20 mouse cellular contexts compared by ENCODE assay signal in the genomic region with DNA sequence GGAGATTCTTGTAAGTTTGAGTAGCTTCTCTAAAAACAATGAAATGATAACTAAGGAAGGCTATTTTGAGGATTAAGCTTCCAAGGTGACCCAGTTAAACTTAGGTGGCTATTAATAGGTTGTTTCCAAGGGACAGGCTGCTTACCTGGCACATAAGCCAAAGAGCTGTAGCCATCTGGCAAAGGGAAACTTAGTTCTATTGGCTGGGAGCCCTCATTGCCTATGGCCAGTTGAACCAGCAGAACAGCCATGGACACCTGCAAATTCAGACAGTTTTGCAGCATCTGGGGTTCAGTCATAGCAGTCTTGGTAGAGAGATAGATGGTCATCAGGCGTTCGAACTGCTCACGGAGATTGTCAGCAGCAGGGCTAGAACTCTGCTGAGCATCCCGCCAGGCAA. TPM values are rescaled to one million over a fixed set of nuclear protein-coding genes. Genes with fewer than 3 reads are reported as not detected.
DNase-seq lines count a peak whose midpoint lies in the region; ATAC-seq and TF ChIP-seq lines count a peak whose summit lies in the region.
"Had no signal": no experiment of that assay in that cellular context is flagged by ENCODE, and none has a peak within 500 bp of the region (broad histone marks: within the 10 kb centered on the region; RNA-seq: fewer than 3 reads in every experiment).

No protein-coding gene starts in this region.

- peaks cover 2% of the 10 kb centered on the region; the same call in 1 of the 2 replicates for H3K4me1 ChIP-seq in heart, adult 2 months (ENCODE audit: control insufficient read depth, insufficient read depth, low read length)
- no peaks in the 10 kb centered on the region for H3K4me1 ChIP-seq in heart, embryonic 11.5 days (ENCODE audit: control insufficient read depth, insufficient read depth, low read length)
- peaks cover 3% of the 10 kb centered on the region; the same call in 1 of the 2 replicates for H3K4me1 ChIP-seq in heart, embryonic 15.5 days (replicated peaks)
- H3K4me1 ChIP-seq: forebrain, embryonic 15.5 days; liver, embryonic 13.5 days; stomach, embryonic 15.5 days had no signal

- peak in 1 of 2 experiments; percentile 56 for DNase-seq in heart, adult 2 months
- DNase-seq in cerebellum, adult 11-12 months, result peak; percentile 85
- DNase-seq in cerebellum, postnatal 10 days, result peak; percentile 54 to 69
- no peak for DNase-seq in right cerebral cortex, adult 18-20 months
- DNase-seq in right cerebral cortex, adult 2 months (ENCODE audit: low spot score in 2 of 2), result no peak
- DNase-seq in layer of hippocampus, postnatal 10 days (ENCODE audit: low spot score in 2 of 2), result no peak
- DNase-seq: liver, embryonic 13.5 days; lung, postnatal 10 days; right cerebral cortex, postnatal 25 days; thymus, postnatal 25 days had no signal

- H3K27ac ChIP-seq in heart, adult 2 months, result peak overlapping the region; percentile 94
- H3K27ac ChIP-seq in heart, embryonic 11.5 days (ENCODE audit: low read depth, low read length), result no peak overlapping the region
- H3K27ac ChIP-seq in heart, embryonic 15.5 days, result peak overlapping the region; percentile 49
- H3K27ac ChIP-seq: forebrain, embryonic 15.5 days; liver, embryonic 13.5 days; stomach, embryonic 15.5 days had no signal

- no peaks in the 10 kb centered on the region for H3K79me2 ChIP-seq in heart, adult 2 months (replicated peaks; ENCODE audit: control insufficient read depth, insufficient read depth, low read length)

- H3K27me3 ChIP-seq in heart, adult 2 months (ENCODE audit: control insufficient read depth, insufficient read depth, low read length), result no peaks in the 10 kb centered on the region
- no peaks in the 10 kb centered on the region for H3K27me3 ChIP-seq in heart, embryonic 11.5 days (ENCODE audit: control insufficient read depth, insufficient read depth, low read length)
- no peaks in the 10 kb centered on the region for H3K27me3 ChIP-seq in heart, embryonic 15.5 days
- H3K27me3 ChIP-seq: forebrain, embryonic 15.5 days; liver, embryonic 13.5 days; stomach, embryonic 15.5 days had no signal

- TF ChIP-seq CTCF in heart, adult 2 months (IDR thresholded peaks at IDR 0.05), result no peak

- H3K9me3 ChIP-seq in heart, embryonic 11.5 days (replicated peaks; ENCODE audit: control insufficient read depth, low read length), result no peaks in the 10 kb centered on the region
- H3K9me3 ChIP-seq in heart, embryonic 15.5 days (replicated peaks), result no peaks in the 10 kb centered on the region
- H3K9me3 ChIP-seq: forebrain, embryonic 15.5 days; liver, embryonic 13.5 days; stomach, embryonic 15.5 days had no signal

- TF ChIP-seq POLR2A in heart, adult 2 months (IDR thresholded peaks at IDR 0.05; ENCODE audit: insufficient read depth, low read depth, low read length), result 0 out of 2 replicates have a peak, but pooled peaks have one; percentile 20

- H3K9ac ChIP-seq in heart, adult 2 months (ENCODE audit: low read depth, low read length), result no peak overlapping the region
- H3K9ac ChIP-seq in heart, embryonic 11.5 days (ENCODE audit: low read depth, low read length), result no peak overlapping the region
- H3K9ac ChIP-seq in heart, embryonic 15.5 days, result no peak overlapping the region
- H3K9ac ChIP-seq: forebrain, embryonic 15.5 days; liver, embryonic 13.5 days; stomach, embryonic 15.5 days had no signal

- ATAC-seq in heart, embryonic 11.5 days (replicated peaks; ENCODE audit: insufficient number of reproducible peaks, low FRiP score, low TSS enrichment), result no peak
- ATAC-seq in heart, embryonic 15.5 days (replicated peaks; ENCODE audit: insufficient number of reproducible peaks, insufficient read depth, low FRiP score, low read depth), result no peak
- ATAC-seq: forebrain, embryonic 15.5 days had no signal

- WGBS in heart, adult 2 months, result 70% methylated on average over 4 of the region's 4 CpGs
- WGBS in heart, embryonic 11.5 days (ENCODE audit: insufficient replicate concordance), result 92% methylated on average over 4 of the region's 4 CpGs
- WGBS in heart, embryonic 15.5 days, result 89% methylated on average over 4 of the region's 4 CpGs

- no peak overlapping the region for H3K4me3 ChIP-seq in heart, adult 2 months
- H3K4me3 ChIP-seq in heart, embryonic 11.5 days (ENCODE audit: low read depth, low read length), result no peak overlapping the region
- H3K4me3 ChIP-seq in heart, embryonic 15.5 days, result no peak overlapping the region
- H3K4me3 ChIP-seq: forebrain, embryonic 15.5 days; liver, embryonic 13.5 days; stomach, embryonic 15.5 days had no signal

- TF ChIP-seq EP300 in heart, adult 2 months (IDR thresholded peaks at IDR 0.05; ENCODE audit: insufficient read depth, low read depth, low read length), result no peak

- intact Hi-C loops in heart, adult 2 months (cut with DNase I), result no loop called here

- peaks cover 23% of the 10 kb centered on the region for H3K36me3 ChIP-seq in heart, adult 2 months (ENCODE audit: control insufficient read depth, insufficient read depth, low read length)
- H3K36me3 ChIP-seq in heart, embryonic 11.5 days (ENCODE audit: control insufficient read depth, insufficient read depth, low read length), result 0 out of 2 replicates have a peak, but pooled peaks cover 20% of the 10 kb centered on the region
- H3K36me3 ChIP-seq in heart, embryonic 15.5 days, result peaks cover 71% of the 10 kb centered on the region

- no peak overlapping the region for H3K4me2 ChIP-seq in heart, embryonic 11.5 days
- no peak overlapping the region for H3K4me2 ChIP-seq in heart, embryonic 15.5 days
- H3K4me2 ChIP-seq: forebrain, embryonic 15.5 days; liver, embryonic 13.5 days; stomach, embryonic 15.5 days had no signal

RNA-seq across cellular contexts. Expression of gene Atp5l, which starts 21.9 kb away (rescaled TPM):
- 1,000 to 10,000 TPM; 1,478 to 1,698 TPM for total RNA-seq in heart, adult 2 months (2021)
- 1,092 and 1,784 TPM in 2 replicates for polyA plus RNA-seq in heart, adult 2 months (2012; rRNA removed)
- polyA plus RNA-seq in heart, embryonic 11.5 days (2014; fragmentation: Nextera tagmentation; extraction: Ambion mirVana), result 943 and 1,030 TPM in 2 replicates
- polyA plus RNA-seq in heart, embryonic 15.5 days (2015; fragmentation: Nextera tagmentation; extraction: Ambion mirVana), result 1,028 and 1,424 TPM in 2 replicates
- 100 to 1,000 TPM; 394 to 460 TPM for total RNA-seq in layer of hippocampus, postnatal 10 days (2021)

RNA-seq across cellular contexts. Expression of gene Ube4a, which starts 23.0 kb away (rescaled TPM):
- total RNA-seq in heart, adult 2 months (2021), result 10 to 100 TPM; 36.1 to 39.6 TPM
- polyA plus RNA-seq in heart, adult 2 months (2012; rRNA removed), result 8.4 and 17.0 TPM in 2 replicates
- 22.7 and 26.5 TPM in 2 replicates for polyA plus RNA-seq in heart, embryonic 11.5 days (2014; fragmentation: Nextera tagmentation; extraction: Ambion mirVana)
- polyA plus RNA-seq in heart, embryonic 15.5 days (2015; fragmentation: Nextera tagmentation; extraction: Ambion mirVana), result 14.7 and 17.6 TPM in 2 replicates
- 100 to 1,000 TPM in 1 of 2 experiments, 10 to 100 TPM in 1; 92.4 to 104 TPM for total RNA-seq in layer of hippocampus, postnatal 10 days (2021)

RNA-seq across cellular contexts. Expression of gene Cd3g, which starts 37.8 kb away (rescaled TPM):
- total RNA-seq in heart, adult 2 months (2021), result under 1 TPM; 0.25 to 0.39 TPM
- 0.64 and 1.5 TPM in 2 replicates for polyA plus RNA-seq in heart, adult 2 months (2012; rRNA removed)
- polyA plus RNA-seq in heart, embryonic 11.5 days (2014; fragmentation: Nextera tagmentation; extraction: Ambion mirVana), result not detected in 2 replicates
- 5.5 and 64.7 TPM in 2 replicates for polyA plus RNA-seq in heart, embryonic 15.5 days (2015; fragmentation: Nextera tagmentation; extraction: Ambion mirVana)
- total RNA-seq in layer of hippocampus, postnatal 10 days (2021), result not detected
- total RNA-seq: granulocyte monocyte progenitor cell, adult 5-6 weeks; left cerebral cortex, postnatal 36 days had no signal
- polyA plus RNA-seq: cortical plate, adult 2 months; forebrain, embryonic 15.5 days; kidney, embryonic 16.5 days had no signal

RNA-seq across cellular contexts. Expression of gene Cd3d, which starts 39.2 kb away (rescaled TPM):
- under 1 TPM in 1 of 2 experiments, not detected in 1; 0.66 TPM for total RNA-seq in heart, adult 2 months (2021)
- polyA plus RNA-seq in heart, adult 2 months (2012; rRNA removed), result 0.29 and 0.92 TPM in 2 replicates
- not detected in 2 replicates for polyA plus RNA-seq in heart, embryonic 11.5 days (2014; fragmentation: Nextera tagmentation; extraction: Ambion mirVana)
- polyA plus RNA-seq in heart, embryonic 15.5 days (2015; fragmentation: Nextera tagmentation; extraction: Ambion mirVana), result 1.4 and 16.0 TPM in 2 replicates
- total RNA-seq in layer of hippocampus, postnatal 10 days (2021), result not detected
- total RNA-seq: layer of hippocampus, adult 8-10 months; left cerebral cortex, postnatal 36 days; MEL had no signal
- polyA plus RNA-seq: cortical plate, adult 2 months; forebrain, embryonic 15.5 days; kidney, embryonic 16.5 days; liver, embryonic 13.5 days had no signal

Comparison
In these comparisons a context has a peak if more than half of its experiments do, and no peak if none do; other contexts are left out.
1. DNase-seq: peak in cerebellum, adult 11-12 months (single experiment) and cerebellum, postnatal 10 days (2 of 2); none in right cerebral cortex, adult 18-20 months (single experiment), right cerebral cortex, adult 2 months (0 of 2) and layer of hippocampus, postnatal 10 days (0 of 2).